Mouse (Mus musculus) embryonic facial prominence, embryonic 11.5 days (tissue): Measurements from ENCODE around the gene Akap12. TPM values are rescaled to one million over a fixed set of nuclear protein-coding genes. Genes with fewer than 3 reads are reported as not detected.

ENCODE experiments used
- ATAC-seq: fragments of 200-750 bp; cut with Nextera tagmentation; replicated peaks from 2 replicates; pipeline ENCODE4 v1.8.0; 2017; ENCODE audit warnings: low read depth; ENCODE audit not compliant: insufficient number of reproducible peaks, low FRiP score, low TSS enrichment
- DNase-seq: peaks from one replicate; pipeline ENCODE4 v3.0.0-alpha.2; 2015; ENCODE audit warnings: low spot score
- H3K27ac ChIP-seq: fragments of 300-500 bp; sonication (generic); replicated peaks from 2 replicates; pipeline ENCODE4 v1.5.1; 2014; ENCODE audit warnings: mild to moderate bottlenecking, low read depth, low read length, control low read depth
- H3K27me3 ChIP-seq: fragments of 300-500 bp; sonication (generic); 2 replicates; pipeline ENCODE4 v1.6.1; 2014; ENCODE audit warnings: mild to moderate bottlenecking, low read length, moderate library complexity, mixed read lengths; ENCODE audit not compliant: control insufficient read depth, insufficient read depth
- H3K36me3 ChIP-seq: fragments of 300-500 bp; sonication (generic); replicated peaks from 2 replicates; pipeline ENCODE4 v1.6.1; 2014; ENCODE audit warnings: low read depth, mild to moderate bottlenecking, low read length, moderate library complexity, mixed read lengths; ENCODE audit not compliant: control insufficient read depth, insufficient read depth
- H3K4me1 ChIP-seq: fragments of 300-500 bp; sonication (generic); 2 replicates; pipeline ENCODE4 v1.6.1; 2014; ENCODE audit warnings: low read length, mixed read lengths; ENCODE audit not compliant: control insufficient read depth, insufficient read depth
- H3K4me2 ChIP-seq: fragments of 300-500 bp; sonication (generic); 2 replicates; pipeline ENCODE4 v1.6.1; 2014; ENCODE audit warnings: low read depth, mild to moderate bottlenecking, control low read depth, low read length, moderate library complexity
- H3K4me3 ChIP-seq: fragments of 300-500 bp; sonication (generic); 2 replicates; pipeline ENCODE4 v1.5.1; 2014; ENCODE audit warnings: low read depth, low read length, control low read depth
- H3K9ac ChIP-seq: fragments of 300-500 bp; sonication (generic); replicated peaks from 2 replicates; pipeline ENCODE4 v1.6.1; 2014; ENCODE audit warnings: mild to moderate bottlenecking, control low read depth, low read length
- H3K9me3 ChIP-seq: fragments of 300-500 bp; sonication (generic); replicated peaks from 2 replicates; pipeline ENCODE4 v1.6.1; 2016; ENCODE audit warnings: mild to moderate bottlenecking, low read length, inconsistent platforms, mixed read lengths; ENCODE audit not compliant: control insufficient read depth
- WGBS: fragments of 180-500 bp; shearing (Covaris S2); extraction: QIAGEN DNeasy Blood & Tissue Kit; methylation state at CpG from one replicate; pipeline ENCODE4 v1.1.7; 2014; 5-methylcytosine and 5-hydroxymethylcytosine counted together
- polyA plus RNA-seq: library from polyadenylated mRNA; unstranded; fragments of >200 nt; fragmentation: Nextera tagmentation; extraction: Ambion mirVana; gene quantifications from 2 replicates; pipeline ENCODE4 v1.2.1, GENCODE M21; 2014

The Akap12 gene
- polyA plus RNA-seq, 1 experiment from 2014 or later: 24.4 TPM

GRCm38 (mm10) chr10:4267481-4267880, 1.3 kb downstream of the Akap12 start:
- Histone ChIP-seq H3K9ac (no peak overlapping the region), H3K27me3 (no peaks in the 10 kb centered on the region; the same call in 1 of the 2 replicates), H3K4me1 (peaks cover 3% of the 10 kb centered on the region), H3K36me3 (no peaks in the 10 kb centered on the region), H3K27ac (no peak overlapping the region), H3K4me2 (no peak overlapping the region; the same call in 1 of the 2 replicates), H3K4me3 (peak overlapping the region; percentile 64), H3K9me3 (no peaks in the 10 kb centered on the region)
- WGBS: 80% methylated on average over 7 of the region's 7 CpGs
- no peak for DNase-seq
- no peak for ATAC-seq

- no peak for ATAC-seq
- Histone ChIP-seq H3K36me3 (no peaks in the 10 kb centered on the region), H3K9me3 (no peaks in the 10 kb centered on the region), H3K9ac (no peak overlapping the region), H3K4me2 (no peak overlapping the region), H3K4me3 (no peak overlapping the region), H3K4me1 (peaks cover 3% of the 10 kb centered on the region), H3K27ac (no peak overlapping the region), H3K27me3 (no peaks in the 10 kb centered on the region; the same call in 1 of the 2 replicates)
- no peak for DNase-seq
- WGBS: 93% methylated on average over 7 of the region's 7 CpGs
These were observed 2.0 kb downstream of the Akap12 start for GRCm38 (mm10) chr10:4268140-4268539.

- H3K9ac ChIP-seq: no peak overlapping the region
- ATAC-seq (no peak), DNase-seq (no peak)
- no peaks in the 10 kb centered on the region for H3K4me1 ChIP-seq
- H3K36me3 ChIP-seq: no peaks in the 10 kb centered on the region
- no peak overlapping the region for H3K4me2 ChIP-seq
- H3K4me3 ChIP-seq: no peak overlapping the region
- H3K27ac ChIP-seq: no peak overlapping the region
- 90% methylated on average over 10 of the region's 10 CpGs for WGBS
- no peaks in the 10 kb centered on the region for H3K27me3 ChIP-seq
- no peaks in the 10 kb centered on the region for H3K9me3 ChIP-seq
These were observed 9.4 kb downstream of the Akap12 start for GRCm38 (mm10) chr10:4275572-4275971.

GRCm38 (mm10) chr10:4276081-4276480, 9.9 kb downstream of the Akap12 start:
- Histone ChIP-seq H3K9me3 (no peaks in the 10 kb centered on the region), H3K4me2 (no peak overlapping the region), H3K4me1 (no peaks in the 10 kb centered on the region), H3K9ac (no peak overlapping the region), H3K4me3 (no peak overlapping the region), H3K36me3 (no peaks in the 10 kb centered on the region), H3K27me3 (no peaks in the 10 kb centered on the region), H3K27ac (no peak overlapping the region)
- 90% methylated on average over 13 of the region's 13 CpGs for WGBS
- ATAC-seq (no peak), DNase-seq (no peak)

GRCm38 (mm10) chr10:4278041-4278440, 11.9 kb downstream of the Akap12 start:
- Histone ChIP-seq H3K36me3 (no peaks in the 10 kb centered on the region), H3K4me3 (no peak overlapping the region), H3K9ac (no peak overlapping the region), H3K9me3 (no peaks in the 10 kb centered on the region), H3K4me2 (no peak overlapping the region), H3K27me3 (no peaks in the 10 kb centered on the region), H3K27ac (no peak overlapping the region), H3K4me1 (no peaks in the 10 kb centered on the region)
- no peak for DNase-seq
- WGBS: 73% methylated on average over 6 of the region's 6 CpGs
- ATAC-seq: no peak

GRCm38 (mm10) chr10:4282395-4282794, 16.2 kb downstream of the Akap12 start:
- DNase-seq (peak; percentile 49), ATAC-seq (no peak)
- Histone ChIP-seq H3K4me3 (no peak overlapping the region), H3K9me3 (no peaks in the 10 kb centered on the region), H3K36me3 (no peaks in the 10 kb centered on the region), H3K27me3 (no peaks in the 10 kb centered on the region), H3K27ac (no peak overlapping the region), H3K9ac (no peak overlapping the region), H3K4me2 (no peak overlapping the region), H3K4me1 (no peaks in the 10 kb centered on the region)
- WGBS: 49% methylated on average over 4 of the region's 4 CpGs

- 71% methylated on average over 1 of the region's 1 CpGs for WGBS
- no peak for DNase-seq
These were observed 18.6 kb downstream of the Akap12 start for GRCm38 (mm10) chr10:4284781-4285180.

GRCm38 (mm10) chr10:4285752-4286151, 19.6 kb downstream of the Akap12 start:
- H3K4me3 ChIP-seq: no peak overlapping the region
- no peak overlapping the region for H3K9ac ChIP-seq
- no peak overlapping the region for H3K4me2 ChIP-seq
- H3K27ac ChIP-seq: no peak overlapping the region
- no peaks in the 10 kb centered on the region for H3K9me3 ChIP-seq
- no peak for DNase-seq
- H3K27me3 ChIP-seq: no peaks in the 10 kb centered on the region
- WGBS: 65% methylated on average over 8 of the region's 8 CpGs
- no peaks in the 10 kb centered on the region for H3K4me1 ChIP-seq
- H3K36me3 ChIP-seq: no peaks in the 10 kb centered on the region
- ATAC-seq: no peak

More at GRCm38 (mm10) chr10:4284781-4285180, 18.6 kb downstream of the Akap12 start:
- H3K4me3 ChIP-seq: no peak overlapping the region
- no peak overlapping the region for H3K9ac ChIP-seq
- ATAC-seq: no peak
- H3K27me3 ChIP-seq: no peaks in the 10 kb centered on the region
- no peaks in the 10 kb centered on the region for H3K4me1 ChIP-seq
- no peaks in the 10 kb centered on the region for H3K9me3 ChIP-seq
- H3K36me3 ChIP-seq: no peaks in the 10 kb centered on the region
- H3K27ac ChIP-seq: no peak overlapping the region
- H3K4me2 ChIP-seq: no peak overlapping the region
